Mouse (Mus musculus) hindbrain, embryonic 15.5 days (tissue): ENCODE results near the gene Gss. TPM values are rescaled to one million over a fixed set of nuclear protein-coding genes. Genes with fewer than 3 reads are reported as not detected.
A peak's percentile ranks its signal among the peaks of the same experiment; 100 is the strongest.

Experiments
- ATAC-seq: fragments of 200-750 bp; cut with Nextera tagmentation; 2 replicates; pipeline ENCODE4 v1.8.0; 2017; ENCODE audit warnings: low read depth, moderate number of reproducible peaks, moderate TSS enrichment; ENCODE audit not compliant: low FRiP score
- H3K27ac ChIP-seq: fragments of 300-500 bp; sonication (generic); replicated peaks from 2 replicates; pipeline ENCODE4 v1.5.1; 2015; ENCODE audit warnings: mild to moderate bottlenecking, inconsistent platforms
- H3K27me3 ChIP-seq: fragments of 300-500 bp; sonication (generic); 2 replicates; pipeline ENCODE4 v1.6.1; 2015; ENCODE audit warnings: control low read depth, inconsistent platforms
- H3K36me3 ChIP-seq: fragments of 300-500 bp; sonication (generic); 2 replicates; pipeline ENCODE4 v1.6.1; 2015; ENCODE audit warnings: control low read depth, inconsistent platforms
- H3K4me1 ChIP-seq: fragments of 300-500 bp; sonication (generic); replicated peaks from 2 replicates; pipeline ENCODE4 v1.6.1; 2015; ENCODE audit warnings: control low read depth, inconsistent platforms
- H3K4me2 ChIP-seq: fragments of 300-500 bp; sonication (generic); 2 replicates; pipeline ENCODE4 v1.6.1; 2015; ENCODE audit warnings: moderate library complexity, mild to moderate bottlenecking, inconsistent platforms
- H3K4me3 ChIP-seq: fragments of 300-500 bp; sonication (generic); 2 replicates; pipeline ENCODE4 v1.5.1; 2015; ENCODE audit warnings: mild to moderate bottlenecking, inconsistent platforms
- H3K9ac ChIP-seq: fragments of 300-500 bp; sonication (generic); 2 replicates; pipeline ENCODE4 v1.6.1; 2015; ENCODE audit warnings: inconsistent platforms
- H3K9me3 ChIP-seq: fragments of 300-500 bp; sonication (generic); 2 replicates; pipeline ENCODE4 v1.6.1; 2016; ENCODE audit warnings: control low read depth, inconsistent platforms
- WGBS: fragments of 180-500 bp; shearing (Covaris S2); methylation state at CpG from one replicate; pipeline ENCODE4 v1.1.7; 2015; 5-methylcytosine and 5-hydroxymethylcytosine counted together
- polyA plus RNA-seq: library from polyadenylated mRNA; unstranded; fragments of >200 nt; fragmentation: Nextera tagmentation; extraction: Ambion mirVana; gene quantifications from 2 replicates; pipeline ENCODE4 v1.2.1, GENCODE M21; 2015

Gene Gss
- polyA plus RNA-seq: 14.9 and 15.3 TPM in 2 replicates

- WGBS: under 1% methylated on average over 53 of the region's 53 CpGs
- 0 out of 2 replicates have a peak, but pooled peaks cover 2% of the 10 kb centered on the region for H3K27me3 ChIP-seq
- H3K4me2 ChIP-seq: peak within 1 kb of the TSS; percentile 81
- peak within 1 kb of the TSS; percentile 56 for H3K4me3 ChIP-seq
- peak within 1 kb of the TSS; percentile 53 for H3K9ac ChIP-seq
- H3K9me3 ChIP-seq: no peaks in the 10 kb centered on the region
- H3K36me3 ChIP-seq: no peaks in the 10 kb centered on the region
- peak; percentile 92 for ATAC-seq
- H3K4me1 ChIP-seq: peaks cover 18% of the 10 kb centered on the region
- H3K27ac ChIP-seq: peak within 1 kb of the TSS; percentile 77
These were observed at the start of gene Gss for GRCm38 (mm10) chr2:155592137-155592853. Gene Gss (minus strand): TSS chr2:155592810.

- 64% methylated on average over 18 of the region's 18 CpGs for WGBS
- Histone ChIP-seq H3K36me3 (peaks cover 82% of the 10 kb centered on the region), H3K4me3 (no peak overlapping the region), H3K9me3 (no peaks in the 10 kb centered on the region), H3K4me1 (peaks cover 10% of the 10 kb centered on the region; the same call in 1 of the 2 replicates), H3K27me3 (no peaks in the 10 kb centered on the region), H3K9ac (no peak overlapping the region), H3K27ac (peak overlapping the region; percentile 67; the same call in 1 of the 2 replicates), H3K4me2 (no peak overlapping the region)
- 0 out of 2 replicates have a peak, but pooled peaks have one; percentile 32 for ATAC-seq
These were observed 49.2 kb upstream of the Gss start for GRCm38 (mm10) chr2:155641540-155642472.

- 51% methylated on average over 6 of the region's 6 CpGs for WGBS
- H3K4me2 ChIP-seq: no peak overlapping the region
- H3K9me3 ChIP-seq: no peaks in the 10 kb centered on the region
- H3K27ac ChIP-seq: peak overlapping the region; percentile 67
- H3K36me3 ChIP-seq: peaks cover 88% of the 10 kb centered on the region
- H3K4me1 ChIP-seq: peaks cover 10% of the 10 kb centered on the region; the same call in 1 of the 2 replicates
- no peak overlapping the region for H3K4me3 ChIP-seq
- H3K27me3 ChIP-seq: no peaks in the 10 kb centered on the region
- H3K9ac ChIP-seq: no peak overlapping the region
- ATAC-seq: 0 out of 2 replicates have a peak, but pooled peaks have one; percentile 14
These were observed 48.0 kb upstream of the Gss start for GRCm38 (mm10) chr2:155640656-155641055.

- peaks cover 18% of the 10 kb centered on the region for H3K27me3 ChIP-seq
- no peak overlapping the region for H3K4me2 ChIP-seq
- no peak for ATAC-seq
- H3K4me3 ChIP-seq: no peak overlapping the region
- H3K36me3 ChIP-seq: peaks cover 93% of the 10 kb centered on the region
- peaks cover 10% of the 10 kb centered on the region; the same call in 1 of the 2 replicates for H3K4me1 ChIP-seq
- H3K27ac ChIP-seq: no peak overlapping the region
- no peak overlapping the region for H3K9ac ChIP-seq
- WGBS: 89% methylated on average over 4 of the region's 4 CpGs
- H3K9me3 ChIP-seq: no peaks in the 10 kb centered on the region
These were observed 44.8 kb upstream of the Gss start for GRCm38 (mm10) chr2:155637411-155637810.

GRCm38 (mm10) chr2:155636881-155637280 is 44.3 kb upstream of the Gss start:
- H3K4me2 ChIP-seq: no peak overlapping the region
- H3K36me3 ChIP-seq: peaks cover 88% of the 10 kb centered on the region
- no peak overlapping the region for H3K27ac ChIP-seq
- peaks cover 10% of the 10 kb centered on the region; the same call in 1 of the 2 replicates for H3K4me1 ChIP-seq
- no peak for ATAC-seq
- no peaks in the 10 kb centered on the region for H3K9me3 ChIP-seq
- H3K4me3 ChIP-seq: no peak overlapping the region
- H3K27me3 ChIP-seq: peaks cover 24% of the 10 kb centered on the region
- H3K9ac ChIP-seq: no peak overlapping the region

GRCm38 (mm10) chr2:155635961-155636360 is 43.4 kb upstream of the Gss start:
- Histone ChIP-seq H3K27me3 (peaks cover 33% of the 10 kb centered on the region), H3K27ac (no peak overlapping the region), H3K9ac (no peak overlapping the region), H3K4me1 (peaks cover 12% of the 10 kb centered on the region), H3K36me3 (peaks cover 84% of the 10 kb centered on the region), H3K4me2 (no peak overlapping the region), H3K4me3 (no peak overlapping the region), H3K9me3 (no peaks in the 10 kb centered on the region)
- WGBS: 97% methylated on average over 8 of the region's 8 CpGs
- no peak for ATAC-seq

GRCm38 (mm10) chr2:155634562-155634961 is 42.0 kb upstream of the Gss start:
- Histone ChIP-seq H3K36me3 (peaks cover 73% of the 10 kb centered on the region), H3K27me3 (peaks cover 42% of the 10 kb centered on the region), H3K9me3 (no peaks in the 10 kb centered on the region), H3K9ac (no peak overlapping the region), H3K4me2 (no peak overlapping the region), H3K27ac (no peak overlapping the region), H3K4me1 (peaks cover 19% of the 10 kb centered on the region), H3K4me3 (no peak overlapping the region)
- WGBS: 86% methylated on average over 8 of the region's 8 CpGs
- ATAC-seq: no peak

GRCm38 (mm10) chr2:155633731-155634130 is 41.1 kb upstream of the Gss start:
- H3K27ac ChIP-seq: no peak overlapping the region
- no peaks in the 10 kb centered on the region for H3K9me3 ChIP-seq
- H3K4me3 ChIP-seq: no peak overlapping the region
- no peak for ATAC-seq
- H3K36me3 ChIP-seq: peaks cover 64% of the 10 kb centered on the region
- H3K4me1 ChIP-seq: peaks cover 27% of the 10 kb centered on the region
- 91% methylated on average over 9 of the region's 9 CpGs for WGBS
- peaks cover 42% of the 10 kb centered on the region for H3K27me3 ChIP-seq
- H3K9ac ChIP-seq: no peak overlapping the region
- H3K4me2 ChIP-seq: no peak overlapping the region

- Histone ChIP-seq H3K4me1 (peaks cover 30% of the 10 kb centered on the region), H3K4me3 (no peak overlapping the region), H3K27ac (no peak overlapping the region), H3K9me3 (no peaks in the 10 kb centered on the region), H3K9ac (no peak overlapping the region), H3K4me2 (no peak overlapping the region), H3K36me3 (peaks cover 60% of the 10 kb centered on the region), H3K27me3 (peaks cover 42% of the 10 kb centered on the region)
- ATAC-seq: no peak
- 74% methylated on average over 19 of the region's 19 CpGs for WGBS
These were observed 40.5 kb upstream of the Gss start for GRCm38 (mm10) chr2:155633121-155633520.

- H3K4me2 ChIP-seq: no peak overlapping the region
- no peaks in the 10 kb centered on the region for H3K9me3 ChIP-seq
- H3K27me3 ChIP-seq: peaks cover 45% of the 10 kb centered on the region
- peaks cover 30% of the 10 kb centered on the region for H3K4me1 ChIP-seq
- H3K4me3 ChIP-seq: no peak overlapping the region
- peaks cover 52% of the 10 kb centered on the region for H3K36me3 ChIP-seq
- H3K9ac ChIP-seq: no peak overlapping the region
- ATAC-seq: no peak
- H3K27ac ChIP-seq: no peak overlapping the region
- WGBS: 66% methylated on average over 30 of the region's 30 CpGs
These were observed 39.7 kb upstream of the Gss start for GRCm38 (mm10) chr2:155632138-155632936.

GRCm38 (mm10) chr2:155630590-155631416 is 38.2 kb upstream of the Gss start:
- H3K27me3 ChIP-seq: peaks cover 45% of the 10 kb centered on the region
- H3K9me3 ChIP-seq: no peaks in the 10 kb centered on the region
- no peak for ATAC-seq
- no peak overlapping the region for H3K4me3 ChIP-seq
- WGBS: 23% methylated on average over 43 of the region's 43 CpGs
- no peak overlapping the region for H3K4me2 ChIP-seq
- H3K4me1 ChIP-seq: peaks cover 30% of the 10 kb centered on the region
- H3K9ac ChIP-seq: no peak overlapping the region
- peaks cover 37% of the 10 kb centered on the region for H3K36me3 ChIP-seq
- H3K27ac ChIP-seq: no peak overlapping the region
